Mouse (Mus musculus): ENCODE data around the gene Slc25a28. TPM values are rescaled to one million over a fixed set of nuclear protein-coding genes. Genes with fewer than 3 reads are reported as not detected.
A peak's percentile ranks its signal among the peaks of the same experiment; 100 is the strongest.

Slc25a28 gene
- polyA plus RNA-seq, 1 experiment, result 110 TPM

DNA sequence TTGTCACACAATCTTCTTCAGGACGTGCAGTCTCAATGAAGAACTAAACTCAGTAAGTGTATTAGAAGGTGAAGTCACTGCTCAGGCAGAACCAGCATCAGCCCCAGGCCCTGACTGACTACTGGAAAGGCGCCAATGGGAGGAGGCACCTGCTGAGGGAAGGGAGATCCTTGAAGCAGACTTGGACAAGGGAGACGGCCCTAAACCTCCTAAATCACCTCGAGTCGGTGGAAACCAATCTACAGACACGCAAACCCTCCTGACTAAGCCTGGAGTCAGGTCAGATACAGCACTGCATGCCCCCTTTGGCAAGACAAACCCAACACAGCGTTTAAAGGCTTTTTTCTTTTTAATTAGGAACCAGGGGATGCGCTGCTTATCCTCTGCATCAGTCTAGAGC, 11.2 kb downstream of the Slc25a28 start:
- TF ChIP-seq CTCF (IDR thresholded peaks at IDR 0.05; ENCODE audit: borderline replicate concordance, insufficient read depth, low read depth, low read length) (no peak), POLR2A (IDR thresholded peaks at IDR 0.05; ENCODE audit: borderline replicate concordance, insufficient read depth, low read length) (no peak)
- DNase-seq, result no peak
- H3K27me3 ChIP-seq (ENCODE audit: control insufficient read depth, insufficient read depth, low read length), result no peaks in the 10 kb centered on the region
- no peaks in the 10 kb centered on the region for H3K4me1 ChIP-seq (ENCODE audit: control insufficient read depth, insufficient read depth, low read length)
- no peak overlapping the region for H3K4me3 ChIP-seq (replicated peaks; ENCODE audit: insufficient read depth, low read depth, low read length)
- no peak overlapping the region for H3K27ac ChIP-seq (ENCODE audit: insufficient read depth, low read length)
- WGBS, result 63% methylated on average over 8 of the region's 8 CpGs

DNA sequence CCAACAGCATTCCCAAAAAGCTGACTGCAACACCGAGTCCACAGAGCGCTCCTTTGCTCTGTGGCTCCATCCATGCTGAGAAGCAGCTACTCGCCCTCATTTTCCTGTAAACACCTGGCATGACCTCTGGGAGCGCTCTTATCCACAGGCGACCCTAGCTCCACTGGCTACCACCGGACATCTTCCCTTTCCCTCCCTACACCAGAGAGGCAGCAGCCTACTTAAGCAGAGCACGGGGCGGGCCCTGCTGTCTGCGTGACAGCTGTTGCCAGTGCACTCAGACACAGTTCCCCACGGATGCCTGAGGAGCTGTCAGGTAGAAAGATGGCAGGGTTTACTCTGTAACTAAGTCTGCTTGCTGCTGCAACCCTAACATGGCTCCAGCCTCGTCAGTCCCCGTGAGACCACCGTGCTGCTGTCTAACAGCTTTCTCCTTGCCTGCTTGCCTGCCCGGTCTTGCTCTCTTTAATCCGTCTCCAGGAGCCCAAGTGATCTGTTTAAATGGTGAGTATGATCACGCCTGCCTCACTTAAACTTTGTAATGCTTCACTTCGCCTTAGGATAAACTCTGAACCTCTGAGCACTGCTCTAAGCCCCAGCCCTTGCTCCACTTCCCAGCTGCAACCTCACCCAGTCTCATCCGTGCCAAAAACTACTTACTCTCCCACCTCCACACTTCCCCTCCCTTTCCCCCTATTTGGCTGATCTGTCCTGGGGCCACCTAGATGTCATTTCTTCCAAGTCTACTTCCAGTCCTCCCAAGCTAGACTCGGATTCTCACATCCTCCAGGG, 12.3 kb downstream of the Slc25a28 start:
- H3K27ac ChIP-seq (ENCODE audit: insufficient read depth, low read length), result no peak overlapping the region
- no peak overlapping the region for H3K4me3 ChIP-seq (replicated peaks; ENCODE audit: insufficient read depth, low read depth, low read length)
- 40% methylated on average over 19 of the region's 19 CpGs for WGBS
- DNase-seq, result no peak
- TF ChIP-seq POLR2A (IDR thresholded peaks at IDR 0.05; ENCODE audit: borderline replicate concordance, insufficient read depth, low read length), result no peak
- peak; percentile 35; the same call in 1 of the 2 replicates for TF ChIP-seq CTCF (IDR thresholded peaks at IDR 0.05; ENCODE audit: borderline replicate concordance, insufficient read depth, low read depth, low read length)
- H3K27me3 ChIP-seq (ENCODE audit: control insufficient read depth, insufficient read depth, low read length), result no peaks in the 10 kb centered on the region
- no peaks in the 10 kb centered on the region for H3K4me1 ChIP-seq (ENCODE audit: control insufficient read depth, insufficient read depth, low read length)

DNA sequence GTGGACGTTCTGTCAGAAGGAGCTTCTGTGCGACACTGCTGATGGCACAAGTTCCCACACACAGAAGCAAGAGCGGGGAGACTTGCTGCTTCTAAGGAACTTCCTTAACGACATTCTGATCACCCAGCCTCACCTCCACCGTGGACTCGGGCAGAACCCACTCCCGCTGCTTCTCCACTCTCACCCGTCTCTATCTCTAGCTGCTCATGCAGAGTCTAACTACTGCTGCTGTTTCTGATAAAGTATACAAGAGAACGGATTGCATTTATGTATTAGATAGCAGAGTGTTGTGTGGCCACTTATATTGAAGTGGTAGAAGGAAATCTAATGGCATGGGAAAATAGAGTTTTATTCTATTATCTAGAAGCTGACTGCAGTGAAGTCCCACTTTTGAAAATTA, 13.9 kb downstream of the Slc25a28 start:
- H3K27ac ChIP-seq (ENCODE audit: insufficient read depth, low read length), result no peak overlapping the region

GRCm38 (mm10) chr19:43659632-43660031, 15.0 kb downstream of the Slc25a28 start:
- DNase-seq, result no peak
- TF ChIP-seq CTCF (IDR thresholded peaks at IDR 0.05; ENCODE audit: borderline replicate concordance, insufficient read depth, low read depth, low read length) (no peak), POLR2A (IDR thresholded peaks at IDR 0.05; ENCODE audit: borderline replicate concordance, insufficient read depth, low read length) (no peak)
- Histone ChIP-seq H3K27me3 (ENCODE audit: control insufficient read depth, insufficient read depth, low read length) (no peaks in the 10 kb centered on the region), H3K27ac (ENCODE audit: insufficient read depth, low read length) (no peak overlapping the region), H3K4me3 (replicated peaks; ENCODE audit: insufficient read depth, low read depth, low read length) (no peak overlapping the region), H3K4me1 (ENCODE audit: control insufficient read depth, insufficient read depth, low read length) (no peaks in the 10 kb centered on the region)
- 84% methylated on average over 6 of the region's 6 CpGs for WGBS

More for the DNA sequence above, 13.9 kb downstream of the Slc25a28 start:
- DNase-seq, result no peak
- no peaks in the 10 kb centered on the region for H3K4me1 ChIP-seq (ENCODE audit: control insufficient read depth, insufficient read depth, low read length)
- no peak for TF ChIP-seq CTCF (IDR thresholded peaks at IDR 0.05; ENCODE audit: borderline replicate concordance, insufficient read depth, low read depth, low read length)
- TF ChIP-seq POLR2A (IDR thresholded peaks at IDR 0.05; ENCODE audit: borderline replicate concordance, insufficient read depth, low read length), result no peak
- no peaks in the 10 kb centered on the region for H3K27me3 ChIP-seq (ENCODE audit: control insufficient read depth, insufficient read depth, low read length)
- H3K4me3 ChIP-seq (replicated peaks; ENCODE audit: insufficient read depth, low read depth, low read length), result no peak overlapping the region
- WGBS, result 89% methylated on average over 9 of the region's 9 CpGs

DNA sequence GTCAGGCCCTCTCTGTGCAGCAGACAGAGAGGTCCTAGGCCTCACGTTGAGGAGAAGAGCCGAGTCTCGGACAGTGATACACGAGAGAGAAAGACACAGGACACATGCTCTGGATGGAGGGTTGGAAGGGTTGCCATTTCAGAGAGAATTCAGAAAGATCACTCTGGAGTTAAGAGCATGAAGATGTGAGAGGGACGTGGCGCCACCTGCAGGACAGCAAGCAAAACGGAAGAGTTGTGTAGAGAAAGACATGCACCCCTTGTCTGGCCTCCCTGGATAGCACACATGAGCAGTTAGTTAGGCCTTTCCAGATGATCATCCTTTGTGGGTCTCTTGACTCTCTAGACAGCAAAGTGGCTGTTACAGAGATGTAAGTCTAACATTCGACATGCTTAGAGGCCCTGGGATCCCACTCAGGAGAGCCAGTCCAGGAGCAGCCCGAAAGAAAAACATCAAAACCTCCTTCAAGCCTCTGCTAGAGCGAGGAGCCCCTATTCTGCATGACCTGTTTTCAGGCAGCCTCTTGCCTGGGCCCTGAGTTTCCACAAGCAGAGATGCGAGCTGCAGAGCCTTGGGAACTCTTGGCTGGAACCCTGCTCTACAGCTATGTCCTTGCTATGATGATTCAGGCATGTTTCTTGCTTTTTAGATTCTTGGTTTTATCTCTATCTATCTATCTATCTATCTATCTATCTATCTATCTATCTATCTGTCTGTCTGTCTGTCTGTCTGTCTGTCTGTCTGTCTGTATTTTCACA, 18.8 kb downstream of the Slc25a28 start:
- no peak overlapping the region for H3K27ac ChIP-seq (ENCODE audit: insufficient read depth, low read length)
- WGBS, result 39% methylated on average over 11 of the region's 11 CpGs
- H3K27me3 ChIP-seq (ENCODE audit: control insufficient read depth, insufficient read depth, low read length), result no peaks in the 10 kb centered on the region
- no peak for TF ChIP-seq POLR2A (IDR thresholded peaks at IDR 0.05; ENCODE audit: borderline replicate concordance, insufficient read depth, low read length)
- peak; percentile 82 for TF ChIP-seq CTCF (IDR thresholded peaks at IDR 0.05; ENCODE audit: borderline replicate concordance, insufficient read depth, low read depth, low read length)
- peak; percentile 46 to 53 for DNase-seq
- H3K4me1 ChIP-seq (ENCODE audit: control insufficient read depth, insufficient read depth, low read length), result no peaks in the 10 kb centered on the region
- no peak overlapping the region for H3K4me3 ChIP-seq (replicated peaks; ENCODE audit: insufficient read depth, low read depth, low read length)

GRCm38 (mm10) chr19:43651241-43651785, 23.4 kb downstream of the Slc25a28 start:
- TF ChIP-seq CTCF (IDR thresholded peaks at IDR 0.05; ENCODE audit: borderline replicate concordance, insufficient read depth, low read depth, low read length) (no peak), POLR2A (IDR thresholded peaks at IDR 0.05; ENCODE audit: borderline replicate concordance, insufficient read depth, low read length) (no peak)
- 65% methylated on average over 8 of the region's 8 CpGs for WGBS
- H3K4me1 ChIP-seq (ENCODE audit: control insufficient read depth, insufficient read depth, low read length), result no peaks in the 10 kb centered on the region
- no peak overlapping the region for H3K27ac ChIP-seq (ENCODE audit: insufficient read depth, low read length)
- H3K27me3 ChIP-seq (ENCODE audit: control insufficient read depth, insufficient read depth, low read length), result no peaks in the 10 kb centered on the region
- DNase-seq, result no peak
- no peak overlapping the region for H3K4me3 ChIP-seq (replicated peaks; ENCODE audit: insufficient read depth, low read depth, low read length)

GRCm38 (mm10) chr19:43648343-43648742, 26.3 kb downstream of the Slc25a28 start:
- Histone ChIP-seq H3K27me3 (ENCODE audit: control insufficient read depth, insufficient read depth, low read length) (no peaks in the 10 kb centered on the region), H3K27ac (ENCODE audit: insufficient read depth, low read length) (no peak overlapping the region), H3K4me1 (ENCODE audit: control insufficient read depth, insufficient read depth, low read length) (no peaks in the 10 kb centered on the region), H3K4me3 (replicated peaks; ENCODE audit: insufficient read depth, low read depth, low read length) (no peak overlapping the region)
- TF ChIP-seq CTCF (IDR thresholded peaks at IDR 0.05; ENCODE audit: borderline replicate concordance, insufficient read depth, low read depth, low read length) (no peak), POLR2A (IDR thresholded peaks at IDR 0.05; ENCODE audit: borderline replicate concordance, insufficient read depth, low read length) (no peak)
- WGBS, result 93% methylated on average over 4 of the region's 4 CpGs
- DNase-seq, result no peak
